Mouse (Mus musculus): ENCODE results near the gene Capn2.

Capn2 gene

GRCm38 (mm10) chr1:182523692-182524091, 6.3 kb upstream of the Capn2 start:
- no peak for DNase-seq

- no peak for DNase-seq
Measured at GRCm38 (mm10) chr1:182522961-182523360, 5.6 kb upstream of the Capn2 start.

GRCm38 (mm10) chr1:182520938-182521500, 3.6 kb upstream of the Capn2 start:
- no peak for DNase-seq

- peak; percentile 90 for DNase-seq
Measured at GRCm38 (mm10) chr1:182520091-182520937, 2.9 kb upstream of the Capn2 start.

GRCm38 (mm10) chr1:182519341-182519740, 1.9 kb upstream of the Capn2 start:
- DNase-seq, result peak; percentile 65

- DNase-seq, result no peak
Measured at GRCm38 (mm10) chr1:182518811-182519210, 1.4 kb upstream of the Capn2 start.

- no peak for DNase-seq
Measured at GRCm38 (mm10) chr1:182518143-182518680, 804 bp upstream of the Capn2 start.

- no peak for DNase-seq
Measured at GRCm38 (mm10) chr1:182517677-182518011, 236 bp upstream of the Capn2 start.

- DNase-seq, result no peak
Measured at GRCm38 (mm10) chr1:182514803-182515590, 2.4 kb downstream of the Capn2 start.

GRCm38 (mm10) chr1:182513714-182514113, 3.7 kb downstream of the Capn2 start:
- DNase-seq, result no peak

GRCm38 (mm10) chr1:182512901-182513410, 4.5 kb downstream of the Capn2 start:
- no peak for DNase-seq

GRCm38 (mm10) chr1:182511778-182512177, 5.6 kb downstream of the Capn2 start:
- DNase-seq, result no peak

GRCm38 (mm10) chr1:182511073-182511472, 6.3 kb downstream of the Capn2 start:
- no peak for DNase-seq

GRCm38 (mm10) chr1:182509110-182509797, 8.2 kb downstream of the Capn2 start:
- no peak for DNase-seq

GRCm38 (mm10) chr1:182506229-182506986, 11.0 kb downstream of the Capn2 start:
- peak; percentile 87 for DNase-seq

- DNase-seq, result no peak
Measured at GRCm38 (mm10) chr1:182505291-182505690, 12.1 kb downstream of the Capn2 start.

- DNase-seq, result peak; percentile 91
Measured at GRCm38 (mm10) chr1:182504223-182504622, 13.2 kb downstream of the Capn2 start.

- no peak for DNase-seq
Measured at GRCm38 (mm10) chr1:182503206-182503900, 14.1 kb downstream of the Capn2 start.

- no peak for DNase-seq
Measured at GRCm38 (mm10) chr1:182502491-182503050, 14.8 kb downstream of the Capn2 start.

- DNase-seq, result no peak
Measured at GRCm38 (mm10) chr1:182501815-182502405, 15.5 kb downstream of the Capn2 start.
